Mouse (Mus musculus) right cerebral cortex, postnatal 14 days (tissue): ENCODE data around the gene Tm7sf3.

ENCODE experiments used
- DNase-seq: peaks from one replicate; pipeline ENCODE4 v3.0.0; 2022

Gene Tm7sf3

DNA sequence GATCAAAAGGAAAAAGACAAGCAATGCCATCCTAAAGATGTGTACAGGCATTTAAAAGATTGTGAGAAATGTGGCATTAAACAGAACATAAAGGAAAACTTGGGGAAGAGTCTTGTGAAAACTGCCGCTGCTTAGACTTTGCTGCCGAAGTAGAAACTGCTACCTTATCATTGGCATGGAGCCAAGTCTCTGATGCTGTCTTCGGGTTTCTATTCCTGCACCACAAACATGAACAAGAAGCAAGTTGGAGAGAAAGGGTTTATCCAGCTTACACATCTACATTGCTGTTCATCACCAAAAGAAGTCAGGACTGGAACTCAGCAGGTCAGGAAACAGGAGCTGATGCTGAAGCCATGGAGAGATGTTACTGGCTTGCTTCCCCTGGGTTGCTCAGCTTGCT lies 10.6 kb upstream of the Tm7sf3 start:
- DNase-seq: no peak

DNA sequence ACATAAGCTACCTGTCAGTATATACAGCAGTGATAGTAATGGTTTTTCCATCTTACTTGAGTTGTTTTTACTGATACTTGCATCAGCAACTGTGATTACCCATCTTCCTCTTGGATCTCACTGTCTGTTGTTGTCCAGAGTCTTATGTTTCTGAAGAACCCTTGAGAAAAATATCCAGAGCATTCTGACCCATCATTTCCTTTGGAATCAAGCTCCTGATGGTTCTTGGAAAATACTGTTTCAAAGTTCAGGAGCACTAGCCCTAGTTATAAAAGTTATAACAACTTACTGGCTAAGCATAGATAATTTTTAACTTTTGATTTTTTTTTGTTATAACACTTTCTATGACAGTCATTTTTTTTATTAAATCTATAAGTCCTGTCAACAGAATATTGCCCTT lies 8.8 kb upstream of the Tm7sf3 start:
- DNase-seq: no peak

DNA sequence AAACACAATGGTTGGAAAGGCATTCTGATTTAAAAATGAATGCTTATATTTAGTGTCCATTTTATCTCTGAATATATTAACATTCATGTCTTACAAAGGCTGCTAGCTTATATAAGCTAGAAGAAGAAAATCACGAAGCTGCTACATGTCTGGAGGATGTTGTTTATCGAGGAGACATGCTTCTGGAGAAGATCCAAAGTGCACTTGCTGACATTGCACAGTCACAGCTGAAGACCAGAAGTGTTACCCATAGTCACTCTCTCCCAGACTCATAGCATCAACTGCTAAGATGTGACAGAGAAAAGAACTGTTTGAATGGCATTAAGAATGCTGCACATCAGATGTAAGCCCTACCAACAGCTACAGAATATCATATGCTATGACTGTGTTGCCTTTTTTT lies 7.4 kb upstream of the Tm7sf3 start:
- no peak for DNase-seq

DNA sequence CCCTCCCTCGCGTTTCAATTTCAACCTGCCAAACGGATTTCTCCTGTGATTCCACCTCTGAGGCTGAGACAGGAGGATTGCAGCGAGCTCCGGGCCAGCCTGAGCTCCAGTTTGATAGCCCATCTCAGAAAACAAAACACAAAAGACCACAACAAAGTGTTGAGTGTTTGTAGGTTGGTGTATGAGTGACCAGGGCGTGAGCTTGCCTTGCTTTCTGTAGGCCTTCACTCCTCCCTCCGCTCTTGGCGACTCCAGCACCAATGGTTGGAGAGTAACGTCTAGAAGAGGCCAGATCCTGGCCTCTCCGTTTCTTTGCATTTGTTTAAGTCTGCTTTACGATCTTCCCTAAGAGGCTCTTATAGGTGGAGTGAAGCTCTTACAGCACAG lies 553 bp upstream of the Tm7sf3 start:
- no peak for DNase-seq

DNA sequence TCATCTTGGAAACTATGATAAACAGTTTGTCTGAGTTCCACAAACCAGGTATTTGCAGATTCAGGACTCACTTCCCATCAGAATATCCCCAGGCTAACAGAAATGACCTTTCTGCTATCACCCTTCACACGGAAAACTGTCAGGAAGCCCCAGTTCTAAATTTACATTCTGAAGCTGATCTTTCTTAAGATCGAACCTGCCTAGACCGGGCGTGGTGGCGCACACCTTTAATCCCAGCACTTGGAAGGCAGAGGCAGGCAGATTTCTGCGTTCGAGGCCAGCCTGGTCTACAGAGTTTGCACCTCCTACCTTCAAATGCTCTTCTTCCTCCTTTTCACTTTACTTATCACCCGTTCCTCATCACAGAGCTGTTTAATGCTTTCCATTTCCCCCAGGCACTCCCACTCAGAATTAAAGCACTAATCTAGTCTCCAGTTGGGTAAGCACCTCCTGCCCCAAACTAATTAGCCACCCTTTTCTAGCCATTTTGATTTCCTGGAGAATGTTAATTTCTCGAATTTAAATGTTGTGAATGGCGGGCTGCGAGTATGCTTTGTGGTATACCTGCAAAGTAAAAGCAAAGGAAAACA lies 908 bp downstream of the Tm7sf3 start:
- no peak for DNase-seq

DNA sequence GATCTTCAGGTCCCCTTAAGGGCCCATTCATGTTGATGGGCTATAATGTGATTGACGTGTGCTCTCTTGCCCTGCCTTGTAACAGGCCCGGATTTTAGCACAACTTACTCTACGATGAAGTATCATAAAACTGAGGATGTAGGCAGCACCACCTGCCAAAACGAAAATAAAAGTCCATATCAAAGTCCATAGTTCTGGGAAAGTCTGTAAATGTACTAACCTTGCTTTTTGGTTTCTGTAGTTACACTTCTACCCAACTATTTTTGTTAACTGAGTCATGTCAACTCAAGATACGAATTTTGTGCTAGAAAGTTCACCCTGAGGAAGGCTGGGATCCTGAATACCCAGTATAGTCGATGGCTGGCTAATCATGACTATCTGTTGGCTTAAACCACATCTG lies 1.6 kb downstream of the Tm7sf3 start:
- DNase-seq: no peak

DNA sequence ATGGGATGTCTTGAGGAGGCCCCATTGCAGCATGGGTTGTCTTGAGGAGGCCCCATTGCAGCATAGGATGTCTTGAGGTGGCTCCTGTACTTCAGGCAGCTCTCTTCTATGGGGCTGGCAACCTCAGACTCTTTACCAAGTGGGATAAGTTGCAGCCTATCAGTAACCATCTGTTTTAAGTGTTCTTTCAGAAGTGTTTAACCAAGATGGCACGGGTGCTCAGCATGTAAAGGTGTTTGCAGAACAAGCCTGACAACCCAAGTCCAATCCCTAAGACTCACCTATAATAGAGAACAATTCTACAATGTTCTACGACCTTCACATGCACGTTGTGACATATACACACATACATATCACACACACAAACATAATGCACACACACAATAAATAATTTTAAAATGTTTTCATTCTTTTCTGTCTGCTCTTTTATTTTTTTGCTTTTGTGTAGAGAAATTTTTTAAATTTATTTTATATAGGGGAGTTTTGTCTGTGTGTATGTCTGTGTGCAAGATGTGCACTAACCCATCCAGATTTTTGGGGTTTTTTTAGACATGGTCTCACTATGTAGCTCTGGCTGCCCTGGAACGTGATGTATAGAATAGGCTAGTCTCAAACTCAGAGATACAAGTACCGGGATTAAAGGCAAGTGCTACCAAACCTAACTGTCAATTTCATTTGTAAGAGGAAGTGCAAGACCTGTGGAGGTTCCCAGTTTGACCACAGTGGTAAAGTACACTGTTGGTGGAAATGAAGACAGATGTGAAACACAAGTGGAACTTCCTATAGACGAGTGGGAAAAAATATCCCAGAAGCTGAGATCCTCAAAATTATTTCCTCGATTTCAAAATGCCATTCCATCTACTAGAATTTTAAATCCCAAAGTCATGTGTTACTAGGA lies 2.3 kb downstream of the Tm7sf3 start:
- no peak for DNase-seq

DNA sequence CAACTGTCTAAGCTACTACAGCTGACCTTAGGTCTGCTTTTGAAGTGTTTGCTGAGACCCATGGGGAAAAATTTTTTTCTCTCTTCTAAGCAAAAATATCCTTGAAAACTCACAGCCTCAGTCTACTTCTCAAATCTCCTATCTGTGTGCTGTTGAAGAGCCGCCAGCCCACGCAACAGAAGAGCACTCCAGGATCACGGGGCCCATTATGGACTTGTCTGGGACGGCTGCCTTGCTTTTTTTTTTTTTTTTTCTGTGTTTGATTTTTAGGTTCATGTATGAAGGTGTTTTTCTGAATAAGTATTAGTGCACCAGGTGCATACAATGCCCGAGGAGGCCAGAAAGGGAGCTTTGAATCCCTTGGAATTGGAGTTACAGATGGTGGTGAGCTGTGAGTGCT lies 6.1 kb downstream of the Tm7sf3 start:
- DNase-seq: no peak

DNA sequence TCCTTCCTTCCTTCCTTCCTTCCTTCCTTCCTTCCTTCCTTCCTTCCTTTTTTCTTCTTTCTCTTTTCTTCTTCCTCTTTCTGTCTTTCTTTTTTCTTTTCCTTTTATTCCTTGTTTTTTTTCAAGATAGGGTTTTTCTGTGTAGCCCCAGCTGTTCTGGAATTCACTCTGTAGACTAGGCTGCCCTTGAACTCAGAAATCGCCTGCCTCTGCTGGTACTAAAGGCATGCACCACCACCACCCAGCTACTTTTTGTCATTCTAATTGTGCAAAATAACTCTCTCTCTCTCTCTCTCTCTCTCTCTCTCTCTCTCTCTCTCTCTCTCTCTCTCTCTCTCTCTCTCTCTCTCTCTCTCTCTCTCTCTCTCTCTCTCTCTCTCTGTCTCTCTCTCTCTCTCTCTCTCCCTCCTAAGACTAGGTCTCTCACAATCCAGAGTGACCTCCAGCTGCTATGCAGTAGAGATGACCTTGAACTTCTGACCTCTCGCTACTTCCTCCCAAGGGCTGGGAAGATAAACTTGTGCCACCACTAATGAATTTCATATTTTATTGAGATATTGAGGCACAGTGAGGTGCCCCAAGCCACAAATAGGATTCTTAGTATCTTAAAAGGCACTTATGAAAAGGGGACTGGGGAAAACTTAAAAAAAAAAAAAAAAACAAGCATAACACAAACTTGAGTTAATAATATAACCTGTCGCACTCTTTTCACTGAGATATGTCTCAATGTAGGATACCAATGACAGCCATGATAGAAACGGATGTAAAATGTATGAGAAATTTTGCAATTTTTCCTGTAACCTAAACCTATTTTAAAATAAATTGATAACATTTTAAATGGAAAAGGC lies 7.6 kb downstream of the Tm7sf3 start:
- DNase-seq: no peak

DNA sequence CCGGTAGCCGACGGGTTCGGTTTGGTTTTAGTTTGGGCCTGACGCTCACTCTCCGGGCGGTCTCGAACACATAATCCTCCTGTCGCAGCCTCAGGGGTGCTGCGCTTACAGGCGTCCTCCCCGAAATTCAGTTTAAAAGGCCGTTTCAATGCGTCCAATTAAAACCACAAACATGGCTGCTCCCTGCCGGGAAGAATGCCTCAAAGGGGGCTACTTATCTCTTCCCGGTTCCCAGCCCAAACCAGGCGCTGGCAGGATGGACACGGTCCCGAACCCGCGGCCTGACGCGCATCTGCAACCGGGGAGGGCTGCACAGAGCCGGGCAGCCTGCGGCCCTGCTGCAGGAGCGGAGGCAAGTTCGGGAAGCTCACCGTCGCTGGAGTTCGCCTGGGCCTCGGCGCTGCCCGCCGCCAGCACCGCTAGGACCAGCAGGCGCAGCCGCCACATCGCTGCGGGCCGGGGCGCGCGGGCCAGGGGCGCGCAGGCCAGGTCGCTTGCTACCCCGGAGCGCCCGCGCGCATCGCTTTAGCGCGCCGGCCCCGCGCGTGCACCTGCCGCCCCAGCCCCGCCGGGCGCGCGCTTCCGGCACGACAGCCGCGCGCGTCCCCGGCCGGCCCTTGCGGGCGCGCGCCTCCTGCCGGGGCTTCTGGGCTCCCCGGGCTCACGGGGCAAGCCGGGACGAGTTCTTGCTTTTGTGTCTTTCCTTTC lies 8.5 kb downstream of the Tm7sf3 start:
- DNase-seq: peak; percentile 68

DNA sequence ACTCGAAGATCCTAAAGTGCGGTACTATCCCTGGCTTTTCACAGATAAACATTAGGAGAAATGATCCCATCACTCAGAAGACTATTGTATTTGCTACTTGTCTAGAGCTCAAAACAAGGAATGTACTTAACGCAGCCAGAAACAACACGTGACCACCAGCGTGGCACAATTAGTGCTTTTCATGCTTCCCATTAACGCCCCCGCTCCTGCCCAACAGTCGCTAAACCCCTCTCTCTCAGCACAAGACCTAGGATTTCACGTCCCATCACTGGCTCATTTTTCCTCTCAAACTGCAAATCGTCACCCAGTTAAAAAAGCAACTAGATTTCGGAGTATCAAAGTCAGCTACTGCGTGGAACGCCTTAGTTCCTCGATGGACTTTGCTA lies 9.0 kb downstream of the Tm7sf3 start:
- DNase-seq: peak; percentile 31

DNA sequence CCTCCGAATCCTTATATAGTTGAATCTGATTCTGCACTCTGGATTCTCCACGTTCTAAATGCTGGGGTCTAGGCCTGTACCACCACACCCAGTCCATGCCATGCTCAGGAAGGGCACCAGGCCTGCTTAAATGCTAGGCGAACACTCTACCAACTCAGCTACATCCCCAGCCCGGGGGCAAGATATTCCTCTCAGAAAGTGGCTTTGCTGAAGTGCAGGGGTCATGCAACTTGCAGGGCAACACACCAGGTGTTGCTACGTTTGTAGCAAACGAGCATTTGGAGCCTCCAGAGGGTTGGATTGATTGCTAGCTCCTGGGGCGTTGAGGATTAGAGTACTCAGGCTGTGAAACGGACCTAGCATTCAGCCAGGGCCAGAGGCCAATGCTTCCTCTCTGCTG lies 9.5 kb downstream of the Tm7sf3 start:
- no peak for DNase-seq

DNA sequence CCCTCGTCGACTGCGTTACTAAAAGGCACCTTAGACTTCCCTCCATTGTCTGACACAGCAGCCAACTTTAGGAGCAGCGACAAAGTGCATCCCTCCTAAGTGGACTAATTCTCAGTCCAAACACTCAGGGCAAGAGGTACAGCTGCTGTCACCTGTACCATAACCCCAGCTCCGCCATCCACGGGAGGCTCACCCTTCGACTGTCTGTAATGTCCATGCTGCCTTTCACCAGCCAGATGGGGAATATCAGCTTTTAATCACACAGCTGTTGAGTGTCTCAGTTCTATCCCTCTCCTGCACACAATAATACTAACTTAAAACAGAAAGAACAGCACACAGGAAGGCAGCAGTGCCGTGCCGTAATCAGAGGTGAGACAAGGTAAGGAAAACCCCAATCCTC lies 10.2 kb downstream of the Tm7sf3 start:
- DNase-seq: no peak

DNA sequence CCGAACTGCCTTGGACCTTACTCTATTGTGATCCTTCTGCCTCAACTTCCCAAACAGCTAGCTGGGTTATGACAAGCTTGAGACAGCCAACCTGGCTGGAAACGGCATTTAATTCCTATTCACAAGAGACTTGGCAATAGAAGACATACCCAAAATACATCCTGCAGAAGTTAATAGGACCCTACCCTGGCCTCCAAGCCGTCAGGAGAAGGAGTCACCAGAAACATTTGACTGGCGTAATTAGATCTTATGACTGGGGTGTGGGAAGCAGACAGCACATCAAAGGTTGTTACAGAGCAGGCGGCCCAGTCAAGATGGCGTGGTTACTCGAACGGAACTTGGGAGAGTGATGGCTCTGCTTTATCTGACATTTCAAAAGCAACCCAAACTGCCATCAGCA lies 10.8 kb downstream of the Tm7sf3 start:
- DNase-seq: no peak

DNA sequence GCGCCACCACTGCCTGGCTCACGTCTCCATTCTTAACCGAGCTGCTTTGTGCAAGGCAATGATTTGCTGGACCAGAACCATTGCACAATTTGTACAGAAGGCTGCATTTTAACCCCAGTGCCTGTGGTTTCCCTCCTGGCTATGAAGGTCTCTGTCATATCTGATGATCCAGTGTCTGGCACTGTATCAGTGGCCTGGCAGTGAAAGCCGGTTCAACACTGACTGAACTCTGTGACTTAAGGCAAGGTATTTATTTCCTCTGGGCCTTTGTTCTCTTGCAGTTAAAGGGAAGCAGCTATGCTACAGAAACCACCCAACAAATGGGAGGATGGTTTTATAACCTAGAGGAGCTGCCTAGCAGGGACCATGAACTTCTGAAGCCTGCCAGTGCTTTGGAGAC lies 11.7 kb downstream of the Tm7sf3 start:
- DNase-seq: no peak

DNA sequence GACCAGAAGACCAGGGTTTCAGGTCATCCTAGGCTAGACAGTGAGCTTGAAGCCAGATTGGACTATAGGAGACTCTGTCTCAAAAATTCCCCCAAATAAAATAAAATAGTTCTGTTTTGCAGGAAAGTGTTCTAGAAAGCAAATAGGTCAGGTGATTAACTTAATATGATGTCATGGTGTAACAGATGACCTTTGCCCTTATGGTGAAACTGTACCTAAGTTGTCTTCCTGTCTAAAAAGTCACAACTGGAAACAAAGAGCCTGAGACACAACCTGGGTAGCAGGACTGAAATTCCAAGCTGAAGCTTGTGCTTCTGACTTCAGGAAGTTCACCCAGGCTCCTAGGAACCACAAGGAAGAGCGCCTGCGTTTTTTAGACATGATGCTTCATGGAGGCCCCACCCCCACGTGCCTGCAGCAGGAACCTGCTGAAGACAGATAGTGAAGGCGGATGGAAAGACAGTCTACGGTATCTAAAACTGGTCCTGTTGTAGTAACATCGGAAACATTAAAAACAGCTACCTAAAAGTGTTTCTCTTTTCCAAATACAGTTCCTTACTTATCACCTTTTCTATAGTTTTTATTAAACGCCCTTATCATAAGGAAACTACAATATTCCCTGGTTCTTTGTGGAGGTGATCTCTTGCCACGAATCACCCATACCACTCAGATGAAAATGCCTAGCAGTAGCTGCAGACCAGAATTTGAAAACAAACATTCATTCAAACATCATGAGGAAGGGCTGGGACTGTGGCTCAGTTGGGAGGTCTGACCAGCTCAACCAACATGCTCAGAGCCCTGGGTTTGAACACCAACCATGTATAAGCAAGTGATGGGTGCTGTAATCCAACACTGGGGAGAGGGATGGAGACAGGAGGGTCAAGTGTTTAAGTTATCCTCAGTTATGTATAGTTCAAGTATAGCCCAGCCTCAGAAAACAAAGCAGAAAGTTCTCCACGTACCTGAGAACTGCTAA lies 12.6 kb downstream of the Tm7sf3 start:
- no peak for DNase-seq

DNA sequence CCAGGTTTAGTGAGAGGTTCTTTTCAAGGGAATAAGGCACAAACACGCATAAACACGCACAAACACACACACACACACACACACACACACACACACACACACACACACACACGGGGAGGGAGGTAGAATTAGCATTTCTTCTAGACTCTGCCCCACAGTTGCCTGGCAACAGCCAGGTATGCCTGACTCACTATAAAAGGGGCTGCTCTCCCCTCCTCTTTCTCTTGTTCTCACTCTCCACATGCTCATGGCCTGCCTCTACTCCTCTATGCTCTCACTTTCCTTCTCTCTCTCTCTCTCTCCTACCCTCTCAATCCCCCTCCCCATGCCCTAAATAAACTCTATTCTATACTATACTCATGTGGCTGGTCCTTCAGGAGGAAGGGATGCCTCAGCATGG lies 14.5 kb downstream of the Tm7sf3 start:
- DNase-seq: no peak

DNA sequence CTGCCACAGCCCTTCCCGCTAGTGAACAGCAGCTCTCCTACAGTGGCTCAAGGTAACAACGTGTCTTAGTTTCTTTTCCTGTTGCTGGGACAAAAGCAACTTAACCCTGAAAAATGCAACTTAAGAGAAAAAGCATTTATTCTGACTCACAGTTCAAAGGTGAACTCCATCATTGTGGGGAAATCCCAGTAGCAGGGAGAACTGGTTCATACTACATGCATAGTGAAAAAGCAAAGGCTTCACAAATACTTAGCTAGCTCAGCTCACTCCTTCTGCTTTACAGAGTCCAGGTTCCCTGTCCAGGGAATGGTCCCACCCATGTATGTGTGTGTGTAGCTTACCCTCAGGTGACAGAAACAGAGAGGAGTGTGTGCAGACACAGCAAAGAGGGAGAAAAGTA lies 26.0 kb downstream of the Tm7sf3 start:
- DNase-seq: no peak

DNA sequence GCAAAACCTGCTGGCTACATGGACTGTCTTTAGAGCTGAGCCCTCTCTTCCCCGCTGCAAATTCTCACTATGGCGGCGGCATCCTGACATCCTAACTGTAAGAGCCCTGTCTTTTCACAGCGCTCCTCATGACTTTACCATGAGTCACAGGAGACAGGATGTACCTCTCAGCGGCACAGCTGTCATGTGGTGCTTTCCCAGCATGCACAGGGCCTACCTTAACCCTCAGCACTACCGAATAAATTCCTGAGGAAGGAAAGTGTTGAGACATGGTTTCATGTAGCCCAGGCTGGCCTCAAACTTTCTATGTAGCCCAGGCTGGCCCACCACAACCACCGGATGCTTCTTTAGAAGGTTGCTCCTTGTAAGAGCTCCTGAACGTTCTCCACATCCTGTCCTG lies 26.7 kb downstream of the Tm7sf3 start:
- DNase-seq: no peak

DNA sequence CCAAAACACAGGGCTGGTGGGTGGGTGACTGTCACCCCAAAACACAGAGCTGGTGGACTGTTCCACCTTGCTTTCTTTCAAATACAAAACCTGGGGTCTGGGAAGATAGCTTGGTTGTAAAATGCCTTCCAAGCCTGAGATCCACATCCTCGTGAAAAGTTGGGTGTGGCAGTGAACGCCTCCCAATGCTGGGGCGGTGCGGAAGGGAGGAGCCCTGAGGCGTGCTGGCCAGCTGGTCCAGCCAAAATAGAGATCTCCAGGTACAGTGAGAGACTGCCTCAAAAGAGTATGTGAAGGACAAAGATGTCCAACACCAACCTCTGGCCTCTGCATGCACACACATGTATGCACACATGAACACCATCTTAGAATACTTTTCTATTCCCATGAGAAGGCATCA lies 28.1 kb downstream of the Tm7sf3 start:
- no peak for DNase-seq

DNA sequence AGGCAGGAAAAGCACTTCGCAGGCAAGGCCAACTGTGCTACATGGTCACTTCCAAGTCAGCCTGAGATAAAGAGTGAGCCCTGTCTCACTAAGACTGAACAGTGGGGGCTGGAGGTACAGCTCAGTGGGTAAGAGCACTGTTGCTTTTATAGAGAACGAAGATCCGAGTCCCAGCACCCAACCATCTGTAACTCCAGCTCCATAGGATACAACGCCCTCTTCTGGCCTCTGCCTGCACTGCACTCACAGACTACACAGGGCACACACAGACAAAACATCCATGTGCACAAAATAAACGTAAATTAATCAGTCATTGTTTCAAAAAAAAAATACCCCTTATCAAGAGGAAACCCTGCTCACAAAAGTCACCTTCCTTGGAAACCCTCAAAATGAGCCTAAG lies 28.7 kb downstream of the Tm7sf3 start:
- no peak for DNase-seq

DNA sequence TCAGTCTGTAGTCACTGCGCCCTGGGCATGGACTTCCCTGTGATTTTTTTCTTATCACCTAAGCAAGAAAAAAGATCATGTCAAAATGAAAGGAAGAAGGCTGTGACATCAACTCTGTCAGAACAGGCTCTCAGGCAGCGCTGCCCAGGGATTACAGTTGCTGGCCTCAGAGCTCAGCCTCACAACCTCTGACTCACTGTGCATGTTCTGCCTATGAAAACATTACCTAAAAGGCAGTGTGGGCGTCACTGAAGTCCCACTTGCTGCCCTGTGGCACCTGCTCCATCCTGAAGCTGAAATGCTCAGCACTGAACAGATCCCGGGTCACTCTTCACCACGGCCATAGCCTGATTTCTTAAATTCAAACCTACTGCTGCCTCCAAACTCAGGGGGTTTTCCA lies 29.9 kb downstream of the Tm7sf3 start:
- DNase-seq: no peak
